Mouse (Mus musculus) embryonic facial prominence, embryonic 15.5 days (tissue): ENCODE data around the gene Clasp2. TPM values are rescaled to one million over a fixed set of nuclear protein-coding genes. Genes with fewer than 3 reads are reported as not detected.

Source experiments
- ATAC-seq: fragments of 200-750 bp; cut with Nextera tagmentation; 2 replicates; pipeline ENCODE4 v1.8.0; 2017; ENCODE audit warnings: low read depth, moderate TSS enrichment; ENCODE audit not compliant: insufficient number of reproducible peaks, low FRiP score, low TSS enrichment
- H3K27ac ChIP-seq: fragments of 300-500 bp; sonication (generic); replicated peaks from 2 replicates; pipeline ENCODE4 v1.5.1; 2015; ENCODE audit warnings: mild to moderate bottlenecking, inconsistent platforms
- H3K27me3 ChIP-seq: fragments of 300-500 bp; sonication (generic); 2 replicates; pipeline ENCODE4 v1.6.1; 2015; ENCODE audit warnings: inconsistent platforms
- H3K36me3 ChIP-seq: fragments of 300-500 bp; sonication (generic); 2 replicates; pipeline ENCODE4 v1.6.1; 2015; ENCODE audit warnings: mild to moderate bottlenecking, inconsistent platforms
- H3K4me1 ChIP-seq: fragments of 300-500 bp; sonication (generic); 2 replicates; pipeline ENCODE4 v1.6.1; 2015; ENCODE audit warnings: inconsistent platforms
- H3K4me2 ChIP-seq: fragments of 300-500 bp; sonication (generic); replicated peaks from 2 replicates; pipeline ENCODE4 v1.6.1; 2015; ENCODE audit warnings: mild to moderate bottlenecking, inconsistent platforms
- H3K4me3 ChIP-seq: fragments of 300-500 bp; sonication (generic); replicated peaks from 2 replicates; pipeline ENCODE4 v1.5.1; 2015; ENCODE audit warnings: mild to moderate bottlenecking, inconsistent platforms
- H3K9ac ChIP-seq: fragments of 300-500 bp; sonication (generic); 2 replicates; pipeline ENCODE4 v1.6.1; 2015; ENCODE audit warnings: inconsistent platforms
- H3K9me3 ChIP-seq: fragments of 300-500 bp; sonication (generic); replicated peaks from 2 replicates; pipeline ENCODE4 v1.6.1; 2016; ENCODE audit warnings: inconsistent platforms
- WGBS: fragments of 180-500 bp; shearing (Covaris S2); methylation state at CpG from one replicate; pipeline ENCODE4 v1.1.7; 2015; 5-methylcytosine and 5-hydroxymethylcytosine counted together
- polyA plus RNA-seq: library from polyadenylated mRNA; unstranded; fragments of >200 nt; fragmentation: Nextera tagmentation; extraction: Ambion mirVana; gene quantifications from 2 replicates; pipeline ENCODE4 v1.2.1, GENCODE M21; 2015

Gene Clasp2
- polyA plus RNA-seq, 1 experiment from 2014 or later = 22.3 TPM

- no peaks in the 10 kb centered on the region for H3K9me3 ChIP-seq
- no peak overlapping the region for H3K4me2 ChIP-seq
- H3K9ac ChIP-seq = no peak overlapping the region
- no peaks in the 10 kb centered on the region for H3K27me3 ChIP-seq
- no peak overlapping the region for H3K4me3 ChIP-seq
- no peak for ATAC-seq
- 93% methylated on average over 9 of the region's 9 CpGs for WGBS
- H3K27ac ChIP-seq = no peak overlapping the region
- H3K36me3 ChIP-seq = no peaks in the 10 kb centered on the region
- no peaks in the 10 kb centered on the region for H3K4me1 ChIP-seq
These were observed 87.4 kb downstream of the Clasp2 start for GRCm38 (mm10) chr9:113828719-113829118.

- no peak overlapping the region for H3K27ac ChIP-seq
- no peak for ATAC-seq
- WGBS = 83% methylated on average over 3 of the region's 3 CpGs
- no peaks in the 10 kb centered on the region for H3K4me1 ChIP-seq
- no peaks in the 10 kb centered on the region for H3K27me3 ChIP-seq
- no peaks in the 10 kb centered on the region for H3K9me3 ChIP-seq
- no peak overlapping the region for H3K4me3 ChIP-seq
- no peak overlapping the region for H3K9ac ChIP-seq
- no peaks in the 10 kb centered on the region for H3K36me3 ChIP-seq
- no peak overlapping the region for H3K4me2 ChIP-seq
These were observed 88.9 kb downstream of the Clasp2 start for GRCm38 (mm10) chr9:113830219-113830618.

GRCm38 (mm10) chr9:113833481-113833880 lies 92.2 kb downstream of the Clasp2 start:
- H3K4me3 ChIP-seq = no peak overlapping the region
- no peaks in the 10 kb centered on the region for H3K36me3 ChIP-seq
- no peak overlapping the region for H3K4me2 ChIP-seq
- no peak overlapping the region for H3K9ac ChIP-seq
- H3K4me1 ChIP-seq = no peaks in the 10 kb centered on the region
- 89% methylated on average over 7 of the region's 7 CpGs for WGBS
- H3K27ac ChIP-seq = no peak overlapping the region
- no peak for ATAC-seq
- H3K9me3 ChIP-seq = no peaks in the 10 kb centered on the region
- H3K27me3 ChIP-seq = no peaks in the 10 kb centered on the region

GRCm38 (mm10) chr9:113837001-113837400 lies 95.7 kb downstream of the Clasp2 start:
- no peaks in the 10 kb centered on the region for H3K4me1 ChIP-seq
- H3K4me2 ChIP-seq = no peak overlapping the region
- no peak for ATAC-seq
- no peak overlapping the region for H3K9ac ChIP-seq
- H3K4me3 ChIP-seq = no peak overlapping the region
- H3K9me3 ChIP-seq = no peaks in the 10 kb centered on the region
- WGBS = 75% methylated on average over 4 of the region's 4 CpGs
- H3K27ac ChIP-seq = no peak overlapping the region
- H3K27me3 ChIP-seq = no peaks in the 10 kb centered on the region
- 0 out of 2 replicates have a peak, but pooled peaks cover 6% of the 10 kb centered on the region for H3K36me3 ChIP-seq

GRCm38 (mm10) chr9:113837461-113837860 lies 96.2 kb downstream of the Clasp2 start:
- ATAC-seq = no peak

GRCm38 (mm10) chr9:113844029-113844428 lies 102.8 kb downstream of the Clasp2 start:
- Histone ChIP-seq H3K27ac (no peak overlapping the region), H3K9ac (no peak overlapping the region), H3K9me3 (no peaks in the 10 kb centered on the region), H3K4me2 (no peak overlapping the region), H3K4me3 (no peak overlapping the region), H3K4me1 (no peaks in the 10 kb centered on the region), H3K36me3 (0 out of 2 replicates have a peak, but pooled peaks cover 14% of the 10 kb centered on the region), H3K27me3 (no peaks in the 10 kb centered on the region)
- ATAC-seq = no peak
- WGBS = 80% methylated on average over 4 of the region's 4 CpGs

More at GRCm38 (mm10) chr9:113837461-113837860, 96.2 kb downstream of the Clasp2 start:
- Histone ChIP-seq H3K27me3 (no peaks in the 10 kb centered on the region), H3K4me3 (no peak overlapping the region), H3K9me3 (no peaks in the 10 kb centered on the region), H3K4me2 (no peak overlapping the region), H3K9ac (no peak overlapping the region), H3K36me3 (0 out of 2 replicates have a peak, but pooled peaks cover 6% of the 10 kb centered on the region), H3K4me1 (no peaks in the 10 kb centered on the region), H3K27ac (no peak overlapping the region)
- WGBS = 95% methylated on average over 5 of the region's 5 CpGs

GRCm38 (mm10) chr9:113855441-113855840 lies 114.2 kb downstream of the Clasp2 start:
- Histone ChIP-seq H3K4me1 (no peaks in the 10 kb centered on the region), H3K27me3 (no peaks in the 10 kb centered on the region), H3K9me3 (no peaks in the 10 kb centered on the region), H3K36me3 (peaks cover 25% of the 10 kb centered on the region), H3K4me2 (no peak overlapping the region), H3K4me3 (no peak overlapping the region), H3K9ac (no peak overlapping the region), H3K27ac (no peak overlapping the region)
- ATAC-seq = no peak
- 85% methylated on average over 3 of the region's 3 CpGs for WGBS

- no peak for ATAC-seq
- H3K27me3 ChIP-seq = no peaks in the 10 kb centered on the region
- H3K27ac ChIP-seq = no peak overlapping the region
- H3K9ac ChIP-seq = no peak overlapping the region
- no peak overlapping the region for H3K4me2 ChIP-seq
- WGBS = 84% methylated on average over 8 of the region's 8 CpGs
- H3K36me3 ChIP-seq = peaks cover 24% of the 10 kb centered on the region
- H3K4me3 ChIP-seq = no peak overlapping the region
- no peaks in the 10 kb centered on the region for H3K9me3 ChIP-seq
- no peaks in the 10 kb centered on the region for H3K4me1 ChIP-seq
These were observed 116.1 kb downstream of the Clasp2 start for GRCm38 (mm10) chr9:113857281-113857928.

- H3K27ac ChIP-seq = no peak overlapping the region
- H3K36me3 ChIP-seq = peaks cover 18% of the 10 kb centered on the region
- H3K4me1 ChIP-seq = no peaks in the 10 kb centered on the region
- no peak for ATAC-seq
- no peaks in the 10 kb centered on the region for H3K27me3 ChIP-seq
- 75% methylated on average over 5 of the region's 5 CpGs for WGBS
- no peak overlapping the region for H3K4me2 ChIP-seq
- H3K9me3 ChIP-seq = no peaks in the 10 kb centered on the region
- H3K9ac ChIP-seq = no peak overlapping the region
- H3K4me3 ChIP-seq = no peak overlapping the region
These were observed 116.7 kb downstream of the Clasp2 start for GRCm38 (mm10) chr9:113857929-113858440.

- WGBS = 81% methylated on average over 5 of the region's 5 CpGs
- no peaks in the 10 kb centered on the region for H3K4me1 ChIP-seq
- H3K27ac ChIP-seq = no peak overlapping the region
- no peaks in the 10 kb centered on the region for H3K9me3 ChIP-seq
- no peak overlapping the region for H3K9ac ChIP-seq
- H3K27me3 ChIP-seq = no peaks in the 10 kb centered on the region
- H3K4me2 ChIP-seq = no peak overlapping the region
- H3K4me3 ChIP-seq = no peak overlapping the region
- peaks cover 9% of the 10 kb centered on the region; the same call in 1 of the 2 replicates for H3K36me3 ChIP-seq
- no peak for ATAC-seq
These were observed 118.1 kb downstream of the Clasp2 start for GRCm38 (mm10) chr9:113859420-113859819.

- Histone ChIP-seq H3K27ac (no peak overlapping the region), H3K4me2 (no peak overlapping the region), H3K4me1 (no peaks in the 10 kb centered on the region), H3K36me3 (peaks cover 3% of the 10 kb centered on the region; the same call in 1 of the 2 replicates), H3K27me3 (no peaks in the 10 kb centered on the region), H3K4me3 (no peak overlapping the region), H3K9ac (no peak overlapping the region), H3K9me3 (no peaks in the 10 kb centered on the region)
- WGBS = 85% methylated on average over 5 of the region's 5 CpGs
- ATAC-seq = no peak
These were observed 122.2 kb downstream of the Clasp2 start for GRCm38 (mm10) chr9:113863370-113863999.
